ENCODE assay signal across 10 mouse cellular contexts in genomic region chr2:45104511-45105055, GRCm38 (mm10). TPM values are rescaled to one million over a fixed set of nuclear protein-coding genes. Genes with fewer than 3 reads are reported as not detected.
DNase-seq lines count a peak whose midpoint lies in the region; ATAC-seq and TF ChIP-seq lines count a peak whose summit lies in the region.
"Had no signal": no experiment of that assay in that cellular context is flagged by ENCODE, and none has a peak within 500 bp of the region (broad histone marks: within the 10 kb centered on the region; RNA-seq: fewer than 3 reads in every experiment).

No protein-coding gene starts in this region.

- in situ Hi-C loops in CH12.LX (cut with MboI; ENCODE audit: low pct_ligation_motif_present, low pct_unique_long_range_greater_than_20kb, low sequenced_read_pairs) = loop anchor here (10.0 to 25.0 kb wide), 3 partner anchors 180 to 1333 kb away; partner anchors contain the start of gene Gtdc1

- peak overlapping the region; percentile 42 for H3K4me2 ChIP-seq in heart, embryonic 12.5 days
- peak overlapping the region; percentile 87 for H3K4me2 ChIP-seq in CH12.LX (ENCODE audit: insufficient read depth, low read depth, poor library complexity, severe bottlenecking)
- peak overlapping the region; percentile 75 for H3K4me2 ChIP-seq in forebrain, embryonic 13.5 days
- H3K4me2 ChIP-seq in liver, embryonic 15.5 days = peak overlapping the region; percentile 1; the same call in 1 of the 2 replicates

- no peak; the same call in 1 of the 2 replicates for TF ChIP-seq EP300 in CH12.LX (IDR thresholded peaks at IDR 0.05; ENCODE audit: low read length)

- H3K9me3 ChIP-seq in heart, embryonic 12.5 days (replicated peaks) = no peaks in the 10 kb centered on the region
- H3K9me3 ChIP-seq in CH12.LX (replicated peaks; ENCODE audit: low read length) = no peaks in the 10 kb centered on the region
- no peaks in the 10 kb centered on the region for H3K9me3 ChIP-seq in forebrain, embryonic 13.5 days (replicated peaks)
- H3K9me3 ChIP-seq in liver, embryonic 15.5 days (replicated peaks) = no peaks in the 10 kb centered on the region

- H3K4me1 ChIP-seq in heart, embryonic 12.5 days (replicated peaks) = peaks cover 76% of the 10 kb centered on the region
- peaks cover 2 to 39% of the 10 kb centered on the region in 2 experiments; a peak in 3 of 4 replicates for H3K4me1 ChIP-seq in CH12.LX (ENCODE audit: control insufficient read depth in 1 of 2, insufficient read depth in 2 of 2)
- peaks cover 87% of the 10 kb centered on the region for H3K4me1 ChIP-seq in forebrain, embryonic 13.5 days
- peaks cover 87% of the 10 kb centered on the region for H3K4me1 ChIP-seq in liver, embryonic 15.5 days (replicated peaks)

- H3K4me3 ChIP-seq in heart, embryonic 12.5 days = no peak overlapping the region
- H3K4me3 ChIP-seq in CH12.LX (replicated peaks in 1 of 3; ENCODE audit: low read depth in 2 of 3, low read length in 2 of 3, poor library complexity in 1 of 3) = peak overlapping the region in 2 of 3 experiments; percentile 9 to 29
- H3K4me3 ChIP-seq in forebrain, embryonic 13.5 days = peak overlapping the region; percentile 21
- H3K4me3 ChIP-seq in liver, embryonic 15.5 days (replicated peaks) = no peak overlapping the region

- no peak for TF ChIP-seq POLR2A in CH12.LX (IDR thresholded peaks at IDR 0.05; ENCODE audit: low read depth, low read length)

- dilution Hi-C loops in CH12.LX (cut with MboI; ENCODE audit: extremely low pct_ligation_motif_present, extremely low pct_unique_long_range_greater_than_20kb, low sequenced_read_pairs) = no loop called here

- TF ChIP-seq CTCF in CH12.LX (conservative IDR thresholded peaks at IDR 0.05 in 1 of 2, IDR thresholded peaks at IDR 0.05 in 1 of 2; ENCODE audit: low read depth in 2 of 2, low read length in 2 of 2) = peak in 1 of 2 experiments; percentile 31; a peak in 2 of 4 replicates

- H3K36me3 ChIP-seq in heart, embryonic 12.5 days = no peaks in the 10 kb centered on the region
- peaks cover 7 to 11% of the 10 kb centered on the region in 2 experiments for H3K36me3 ChIP-seq in CH12.LX (replicated peaks in 1 of 2; ENCODE audit: control insufficient read depth in 1 of 2, insufficient read depth in 1 of 2, low read length in 1 of 2)
- 0 out of 2 replicates have a peak, but pooled peaks cover 4% of the 10 kb centered on the region for H3K36me3 ChIP-seq in forebrain, embryonic 13.5 days (ENCODE audit: poor library complexity, severe bottlenecking)
- H3K36me3 ChIP-seq in liver, embryonic 15.5 days (replicated peaks) = 0 out of 2 replicates have a peak, but pooled peaks cover 3% of the 10 kb centered on the region

- no peak for ATAC-seq in heart, embryonic 12.5 days (ENCODE audit: insufficient number of reproducible peaks, low FRiP score)
- ATAC-seq in forebrain, embryonic 13.5 days = no peak
- ATAC-seq in liver, embryonic 15.5 days (ENCODE audit: insufficient read depth) = no peak
- ATAC-seq in granulocyte monocyte progenitor cell, adult 5-6 weeks (replicated peaks; ENCODE audit: poor library complexity, severe bottlenecking) = no peak
- no peak for ATAC-seq in megakaryocyte-erythroid progenitor cell, adult 5-6 weeks (replicated peaks; ENCODE audit: low FRiP score, low TSS enrichment, poor library complexity, severe bottlenecking)
- no peak for ATAC-seq in activated CD4-positive, CD25-positive, alpha-beta regulatory T cell, adult 4 months

- no peaks in the 10 kb centered on the region for H3K27me3 ChIP-seq in heart, embryonic 12.5 days (replicated peaks)
- H3K27me3 ChIP-seq in CH12.LX (replicated peaks) = no peaks in the 10 kb centered on the region
- H3K27me3 ChIP-seq in forebrain, embryonic 13.5 days = no peaks in the 10 kb centered on the region
- no peaks in the 10 kb centered on the region; the same call in 1 of the 2 replicates for H3K27me3 ChIP-seq in liver, embryonic 15.5 days

- H3K27ac ChIP-seq in heart, embryonic 12.5 days (ENCODE audit: poor library complexity, severe bottlenecking) = no peak overlapping the region; the same call in 1 of the 2 replicates
- H3K27ac ChIP-seq in CH12.LX (ENCODE audit: insufficient read depth, low read depth) = peak overlapping the region; percentile 69
- H3K27ac ChIP-seq in forebrain, embryonic 13.5 days = peak overlapping the region; percentile 76
- no peak overlapping the region for H3K27ac ChIP-seq in liver, embryonic 15.5 days (replicated peaks)

- WGBS in heart, embryonic 12.5 days = 42% methylated on average over 7 of the region's 7 CpGs
- 7% methylated on average over 7 of the region's 7 CpGs for WGBS in forebrain, embryonic 13.5 days
- 52% methylated on average over 7 of the region's 7 CpGs for WGBS in liver, embryonic 15.5 days (ENCODE audit: insufficient replicate concordance)

- TF ChIP-seq RAD21 in CH12.LX (IDR thresholded peaks at IDR 0.05; ENCODE audit: low read depth, low read length) = no peak; the same call in none of the 2 replicates

- H3K79me2 ChIP-seq in CH12.LX (replicated peaks; ENCODE audit: control insufficient read depth, extremely low read depth, insufficient read depth, poor library complexity, severe bottlenecking) = peaks cover 97% of the 10 kb centered on the region

- no peak for DNase-seq in heart, adult 9 months (ENCODE audit: low spot score in 2 of 2)
- no peak for DNase-seq in CH12.LX (ENCODE audit: extremely low read depth)
- DNase-seq: adrenal gland, postnatal 25 days; left cerebral cortex, postnatal 4 days had no signal

- H3K9ac ChIP-seq in heart, embryonic 12.5 days = 0 out of 2 replicates have a peak overlapping the region, but pooled peaks have one; percentile 14
- H3K9ac ChIP-seq in CH12.LX (ENCODE audit: insufficient read depth, low read depth) = peak overlapping the region; percentile 52
- H3K9ac ChIP-seq in forebrain, embryonic 13.5 days = peak overlapping the region; percentile 63
- no peak overlapping the region for H3K9ac ChIP-seq in liver, embryonic 15.5 days

TF ChIP-seq in CH12.LX, 34 proteins besides CTCF, POLR2A, EP300 and RAD21:
- TF ChIP-seq SIN3A (IDR thresholded peaks at IDR 0.05; ENCODE audit: low read length) (peak; percentile 7; the same call in 1 of the 2 replicates), MXI1 (IDR thresholded peaks at IDR 0.05; ENCODE audit: low read depth, low read length) (no peak), SMC3 (IDR thresholded peaks at IDR 0.05; ENCODE audit: low read depth, low read length) (peak; percentile 32; the same call in 1 of the 2 replicates)

RNA-seq across cellular contexts. Expression of gene Zeb2, which starts 12.6 kb away (rescaled TPM):
- 28.0 and 29.6 TPM in 2 replicates for polyA plus RNA-seq in heart, embryonic 12.5 days (2016; fragmentation: Nextera tagmentation; extraction: Ambion mirVana)
- total RNA-seq in CH12.LX (2012; rRNA removed) = 20.6 and 25.8 TPM in 2 replicates
- 12.9 and 13.2 TPM in 2 replicates for total RNA-seq in CH12.LX (2014; rRNA removed)
- polyA plus RNA-seq in CH12.LX (2012; ENCODE audit: insufficient read length, low read depth) = 20.8 and 21.1 TPM in 2 replicates
- 74.7 and 85.4 TPM in 2 replicates for polyA plus RNA-seq in forebrain, embryonic 13.5 days (2015; fragmentation: Nextera tagmentation; extraction: Ambion mirVana)
- 11.2 and 12.1 TPM in 2 replicates for polyA plus RNA-seq in liver, embryonic 15.5 days (2015; fragmentation: Nextera tagmentation; extraction: Ambion mirVana)
- 286 and 309 TPM in 2 replicates for total RNA-seq in granulocyte monocyte progenitor cell, adult 5-6 weeks (2014; fragmentation: Nextera tagmentation)
- total RNA-seq in granulocyte monocyte progenitor cell, adult 5-6 weeks (2017) = 167 and 168 TPM in 2 replicates
- total RNA-seq in megakaryocyte-erythroid progenitor cell, adult 5-6 weeks (2014; fragmentation: Nextera tagmentation) = 118 and 125 TPM in 2 replicates
- 113 and 119 TPM in 2 replicates for total RNA-seq in megakaryocyte-erythroid progenitor cell, adult 5-6 weeks (2017)
- under 1 TPM; 0.71 to 0.83 TPM for polyA plus RNA-seq in activated CD4-positive, CD25-positive, alpha-beta regulatory T cell, adult 4 months (2017; shearing (Covaris generic))

Comparison
In these comparisons a context has a peak if more than half of its experiments do, and no peak if none do; other contexts are left out.
1. H3K27ac ChIP-seq: peak in CH12.LX (single experiment) and forebrain, embryonic 13.5 days (single experiment); none in heart, embryonic 12.5 days (single experiment) and liver, embryonic 15.5 days (single experiment).
2. H3K4me2 ChIP-seq: peak in every context shown above with its lines; median percentile 87 in CH12.LX; 75 in forebrain, embryonic 13.5 days; 42 in heart, embryonic 12.5 days; 1 in liver, embryonic 15.5 days.
3. H3K4me3 ChIP-seq: peak in CH12.LX (2 of 3) and forebrain, embryonic 13.5 days (single experiment); none in heart, embryonic 12.5 days (single experiment) and liver, embryonic 15.5 days (single experiment).